Mouse (Mus musculus) mouse embryonic stem cell (cell line): Measurements from ENCODE around the gene Arhgap11a.

Experiments
- in situ Hi-C, 2 experiments: fragments of 300-500 bp; cut with MboI; formaldehyde crosslinking; loops; 1 replicate in 1 of 2; 3 replicates in 1 of 2; pipeline ENCODE4 v1.14.3; 2019 to 2020; ENCODE audit warnings: low sequenced_read_pairs in 2 of 2, low pct_unique_long_range_greater_than_20kb in 1 of 2, mixed read lengths in 1 of 2; ENCODE audit not compliant: unreplicated experiment in 1 of 2

The Arhgap11a gene

DNA sequence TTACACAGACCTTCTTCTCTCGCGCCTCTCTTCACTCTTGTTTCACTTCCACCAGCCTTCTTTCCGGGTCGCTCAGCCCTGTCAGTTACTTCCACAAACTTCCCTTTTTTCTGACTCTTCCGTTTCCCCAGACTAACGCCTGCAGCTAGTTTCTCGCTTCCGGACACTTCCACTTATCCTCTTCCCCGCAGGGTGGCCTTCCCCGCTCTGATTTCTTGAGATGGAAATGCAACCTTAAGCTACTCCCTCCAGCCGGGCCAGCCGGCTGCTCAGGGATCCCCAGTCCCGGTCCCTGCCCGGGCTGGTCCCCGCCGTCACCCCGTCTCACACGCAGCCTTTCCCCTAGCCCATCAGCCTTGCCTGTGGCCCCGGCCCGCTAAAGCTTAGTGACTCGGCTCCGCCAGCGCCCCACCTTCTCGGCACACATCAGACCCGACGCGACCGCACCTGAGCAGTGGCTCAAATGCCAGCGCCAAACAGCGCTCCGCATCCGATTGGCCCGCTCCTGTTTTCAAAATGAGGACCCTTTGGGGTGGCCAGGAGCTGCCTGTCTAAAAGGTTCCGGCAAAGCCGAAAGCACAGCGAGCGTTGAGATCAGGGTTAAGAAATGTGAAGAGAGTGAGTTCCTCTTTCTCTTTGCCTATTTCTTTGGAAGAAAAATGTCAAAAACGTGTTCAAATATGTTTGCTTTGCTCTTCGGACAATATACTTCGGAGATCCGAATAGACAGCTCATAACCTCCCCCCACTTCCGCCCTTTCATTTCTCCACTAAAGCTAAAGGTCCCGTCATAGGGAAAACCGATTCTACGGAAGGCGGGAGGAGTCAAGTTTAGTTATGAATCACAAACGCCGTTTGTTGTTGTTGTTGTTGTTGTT is at the start of gene Arhgap11a:
Gene Arhgap11a (minus strand): TSS at position 417 of the 877 bp plus-strand sequence.
- in situ Hi-C loops, result loop anchor here (10.0 to 25.0 kb wide), 2 partner anchors 256 to 314 kb away; no protein-coding TSS in a partner anchor

- in situ Hi-C loops, result no loop called here
Observed at GRCm38 (mm10) chr2:113893385-113894122, 45.1 kb upstream of the Arhgap11a start.

DNA sequence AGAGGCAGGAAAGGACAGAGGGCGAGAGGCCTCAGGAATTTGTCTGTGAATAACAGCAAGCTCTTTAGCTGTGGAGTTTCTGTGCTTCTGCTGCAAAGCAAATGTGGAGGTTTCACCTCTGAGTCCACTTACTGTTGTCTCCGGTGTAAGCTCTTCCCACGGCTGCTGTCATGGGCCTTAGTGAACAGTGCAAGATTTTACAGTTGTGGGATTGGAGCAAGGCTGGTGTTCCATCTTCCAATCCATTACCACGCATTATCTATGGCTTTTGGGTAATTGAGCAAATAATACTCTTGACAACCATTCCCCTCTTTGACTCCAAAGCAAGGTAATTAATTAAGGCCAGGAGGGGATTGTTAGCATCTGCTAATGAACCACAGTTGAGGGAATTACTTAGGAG is 38.7 kb upstream of the Arhgap11a start:
- in situ Hi-C loops, result no loop called here

DNA sequence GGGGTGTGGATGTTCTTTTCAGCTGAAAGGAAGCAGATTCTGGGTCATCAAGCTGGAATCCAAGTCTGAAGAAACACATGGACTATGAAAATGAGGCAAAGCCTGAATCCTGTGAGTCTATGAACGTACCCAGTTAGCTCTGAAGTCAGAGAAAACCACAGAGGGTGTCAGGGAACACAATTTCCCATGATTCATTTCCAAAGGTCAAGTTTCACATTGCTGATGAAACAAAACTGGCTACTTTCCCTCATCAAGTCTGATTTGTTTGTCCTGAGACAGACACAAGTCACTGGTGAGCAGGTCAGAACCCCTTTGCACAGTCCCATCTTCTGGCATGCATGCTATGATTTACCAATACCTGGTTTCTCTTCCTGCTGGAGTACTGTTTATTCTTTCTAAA is 37.6 kb upstream of the Arhgap11a start:
- in situ Hi-C loops, result no loop called here

DNA sequence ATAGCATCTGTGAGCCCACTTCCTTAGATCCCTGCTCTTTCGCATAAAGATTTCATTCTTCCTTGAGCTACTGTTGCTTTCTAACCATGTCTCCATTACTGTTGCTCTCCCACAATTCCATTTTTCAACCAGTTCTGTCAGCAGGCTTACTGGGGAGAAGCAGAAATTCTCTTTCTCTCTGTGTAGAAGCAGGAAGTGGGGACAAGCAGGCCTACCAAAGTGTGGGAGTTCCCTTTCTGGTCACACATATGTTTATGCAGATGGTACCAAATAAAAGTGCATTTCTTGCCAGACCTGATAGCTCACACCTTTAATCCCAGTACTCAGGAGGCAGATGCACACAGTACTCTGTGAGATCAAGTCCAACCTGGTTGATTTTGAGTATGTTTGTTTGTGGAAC is 21.7 kb upstream of the Arhgap11a start:
- in situ Hi-C loops, result no loop called here

- in situ Hi-C loops, result no loop called here
Observed at GRCm38 (mm10) chr2:113868404-113868803, 19.9 kb upstream of the Arhgap11a start.

GRCm38 (mm10) chr2:113866155-113866554 is 17.7 kb upstream of the Arhgap11a start:
- in situ Hi-C loops, result no loop called here

GRCm38 (mm10) chr2:113849141-113849540 is 680 bp upstream of the Arhgap11a start:
- in situ Hi-C loops, result loop anchor here (10.0 to 25.0 kb wide), 2 partner anchors 256 to 313 kb away; no protein-coding TSS in a partner anchor

GRCm38 (mm10) chr2:113847678-113848244 is 700 bp downstream of the Arhgap11a start:
- in situ Hi-C loops, result loop anchor here (10.0 to 25.0 kb wide), 2 partner anchors 257 to 315 kb away; no protein-coding TSS in a partner anchor

DNA sequence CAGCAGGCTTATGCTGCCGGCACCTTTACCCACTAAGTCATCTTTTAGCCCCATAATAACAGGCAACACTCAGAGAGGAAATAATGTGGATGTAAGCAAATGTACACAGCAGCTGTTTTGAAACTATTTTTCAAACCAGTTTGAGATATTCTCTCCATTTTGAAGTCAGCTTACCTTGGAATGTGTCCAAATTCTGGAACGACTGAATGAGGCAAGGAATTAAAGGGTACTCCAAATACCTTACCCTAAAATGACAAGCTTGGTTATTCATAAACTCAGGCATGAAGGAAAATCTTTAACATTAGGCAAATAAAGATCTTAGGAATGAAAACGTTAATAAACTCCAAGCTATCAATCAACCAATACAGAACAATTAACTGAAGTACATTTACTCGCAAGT is 3.4 kb downstream of the Arhgap11a start:
- in situ Hi-C loops, result loop anchor here (10.0 to 25.0 kb wide), 2 partner anchors 260 to 317 kb away; no protein-coding TSS in a partner anchor

GRCm38 (mm10) chr2:113841656-113842437 is 6.6 kb downstream of the Arhgap11a start:
- in situ Hi-C loops, result loop anchor here (10.0 to 25.0 kb wide), 2 partner anchors 263 to 320 kb away; no protein-coding TSS in a partner anchor

GRCm38 (mm10) chr2:113839488-113839887 is 9.0 kb downstream of the Arhgap11a start:
- in situ Hi-C loops, result loop anchor here in 1 of 2 experiments (25.0 kb wide), 1 partner anchor 323 kb away; no protein-coding TSS in a partner anchor

DNA sequence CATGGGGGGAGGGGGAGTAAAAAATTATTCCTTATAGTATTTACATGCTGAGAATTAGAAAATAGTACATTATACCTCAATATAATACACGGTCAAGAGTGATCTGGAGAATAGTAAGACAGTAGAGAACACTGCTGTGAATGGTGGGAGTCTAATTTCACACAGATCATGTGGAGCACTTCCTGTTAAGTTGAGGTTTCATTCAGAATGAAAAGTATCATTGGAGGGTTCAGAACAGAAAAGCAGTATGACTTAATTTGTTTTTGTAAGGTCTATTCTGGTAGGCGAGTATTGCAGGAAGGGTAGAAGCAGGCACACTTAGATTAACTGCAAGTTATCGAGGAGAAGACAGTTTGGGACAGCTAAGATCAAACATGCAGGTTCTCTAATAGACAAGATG is 13.2 kb downstream of the Arhgap11a start:
- in situ Hi-C loops, result loop anchor here in 1 of 2 experiments (25.0 kb wide), 1 partner anchor 327 kb away; no protein-coding TSS in a partner anchor

GRCm38 (mm10) chr2:113828943-113829882 is 19.2 kb downstream of the Arhgap11a start, which contains the start of gene Scg5:
Scg5 (minus strand) TSS chr2:113829121.
- in situ Hi-C loops, result loop anchor here in 1 of 2 experiments (25.0 kb wide), 1 partner anchor 333 kb away; no protein-coding TSS in a partner anchor

DNA sequence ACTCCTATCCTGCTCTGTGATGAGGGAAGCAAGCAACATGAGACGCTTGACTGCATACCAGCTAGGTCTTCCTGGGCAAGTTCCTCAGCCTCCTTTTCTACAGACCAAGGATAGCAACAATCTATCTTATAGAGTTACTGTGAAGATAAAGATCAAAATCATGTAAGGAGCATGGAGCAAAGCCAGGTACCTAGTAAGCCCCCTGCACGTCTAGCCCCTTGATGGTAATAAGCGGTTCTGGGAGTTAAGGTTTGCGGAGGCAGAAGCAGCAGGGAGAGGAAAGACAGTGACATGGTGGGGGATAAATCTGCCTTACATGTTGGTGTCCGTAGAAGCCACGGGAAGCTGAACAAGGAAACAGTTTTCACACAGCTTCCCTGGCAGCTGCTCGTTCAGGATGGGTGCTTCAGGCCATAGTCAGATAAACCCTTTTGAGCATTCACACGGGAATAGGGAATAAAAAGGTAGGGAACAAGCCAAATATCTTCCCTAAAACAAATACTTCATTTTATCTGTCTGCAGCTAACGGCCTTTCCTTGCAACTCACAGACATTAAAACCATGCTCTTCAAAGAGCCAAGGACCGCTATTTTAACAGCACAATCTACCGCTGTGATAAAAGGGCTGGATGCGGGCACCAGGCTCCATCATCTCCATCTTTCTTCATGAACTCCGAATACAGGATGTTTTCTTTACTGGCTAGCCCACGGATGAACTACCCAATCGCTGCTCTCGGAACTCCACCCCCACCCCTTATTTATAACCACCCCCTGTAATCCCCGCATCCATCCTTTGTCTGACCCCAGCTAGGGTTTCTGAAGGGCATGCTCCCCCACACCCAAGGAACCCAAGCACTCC is 20.1 kb downstream of the Arhgap11a start:
- in situ Hi-C loops, result loop anchor here in 1 of 2 experiments (25.0 kb wide), 1 partner anchor 334 kb away; no protein-coding TSS in a partner anchor

DNA sequence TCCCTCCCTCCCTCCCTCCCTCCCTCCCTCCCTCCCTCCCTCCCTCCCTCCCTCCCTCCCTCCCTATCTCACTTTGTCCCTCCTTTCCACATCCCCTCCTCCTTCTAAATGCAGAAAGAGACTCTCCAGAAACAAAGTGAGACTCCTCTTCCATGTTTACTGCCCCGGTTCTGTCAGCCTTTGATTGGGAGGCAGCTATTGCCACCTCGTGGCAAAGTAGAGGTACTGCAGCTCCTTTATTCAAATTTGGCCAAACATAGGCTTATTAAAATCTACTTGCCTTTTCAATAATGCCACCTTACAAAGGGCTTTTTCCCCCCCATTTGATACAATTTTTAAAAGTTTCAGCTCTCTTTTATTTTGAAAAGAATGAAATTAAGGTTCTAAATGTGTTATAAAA is 24.6 kb downstream of the Arhgap11a start:
- in situ Hi-C loops, result no loop called here
